Comparison of ENCODE assay signal across 10 mouse cellular contexts in the genomic region with DNA sequence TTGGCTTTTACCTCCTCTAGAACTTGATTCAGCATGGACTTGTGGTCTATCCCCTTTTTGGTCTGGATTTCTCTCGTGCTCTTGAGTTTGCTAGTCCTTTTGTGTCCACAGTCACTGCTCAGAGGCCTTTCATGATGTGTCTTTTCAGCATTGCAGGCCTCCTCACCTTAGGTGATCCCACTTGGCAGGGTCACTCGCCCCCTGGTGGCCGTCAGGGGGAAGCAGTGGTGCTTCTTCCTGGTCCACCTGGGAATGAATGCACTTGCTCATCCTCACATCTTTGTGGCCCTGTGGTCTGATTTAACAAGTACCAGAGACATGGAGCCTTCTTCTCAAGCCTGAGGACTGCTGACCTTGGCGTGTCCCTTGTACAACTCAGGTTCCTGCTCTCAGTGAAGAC.
DNase-seq lines count a peak whose midpoint lies in the region; ATAC-seq and TF ChIP-seq lines count a peak whose summit lies in the region.
"Had no signal": no experiment of that assay in that cellular context is flagged by ENCODE, and none has a peak within 500 bp of the region (broad histone marks: within the 10 kb centered on the region; RNA-seq: fewer than 3 reads in every experiment).

No protein-coding gene starts in this region.

- no peaks in the 10 kb centered on the region for H3K36me3 ChIP-seq in lung, embryonic 14.5 days (ENCODE audit: insufficient read depth)
- H3K36me3 ChIP-seq: heart, embryonic 13.5 days had no signal

- no peak overlapping the region for H3K9ac ChIP-seq in lung, embryonic 14.5 days
- H3K9ac ChIP-seq: heart, embryonic 13.5 days had no signal

- no peak overlapping the region for H3K27ac ChIP-seq in lung, embryonic 14.5 days (ENCODE audit: low read depth)
- H3K27ac ChIP-seq: heart, embryonic 13.5 days had no signal

- H3K27me3 ChIP-seq in lung, embryonic 14.5 days (ENCODE audit: insufficient read depth, low read length): no peaks in the 10 kb centered on the region

- no peak overlapping the region for H3K4me3 ChIP-seq in lung, embryonic 14.5 days (ENCODE audit: low read depth, low read length)
- H3K4me3 ChIP-seq: heart, embryonic 13.5 days; myocyte had no signal

- ATAC-seq in common myeloid progenitor, adult 5-6 weeks (replicated peaks; ENCODE audit: low read depth, poor library complexity, severe bottlenecking): peak; percentile 85
- no peak for ATAC-seq in lung, embryonic 14.5 days (ENCODE audit: insufficient read depth)
- ATAC-seq in erythroid progenitor cell, adult 5-6 weeks (replicated peaks; ENCODE audit: low FRiP score, poor library complexity, severe bottlenecking): no peak

- H3K9me3 ChIP-seq in lung, embryonic 14.5 days (ENCODE audit: low read depth, low read length): no peaks in the 10 kb centered on the region
- H3K9me3 ChIP-seq: heart, embryonic 13.5 days had no signal

- TF ChIP-seq CTCF in lung, embryonic 14.5 days (IDR thresholded peaks at IDR 0.05; ENCODE audit: low read depth): peak; percentile 91

- 22% methylated on average over 4 of the region's 4 CpGs for WGBS in lung, embryonic 14.5 days

- DNase-seq in ovary, postnatal 10 days (ENCODE audit: low spot score): peak; percentile 25
- no peak for DNase-seq in ovary, adult 18-20 months (ENCODE audit: low spot score)
- DNase-seq in adipocyte (ENCODE audit: low spot score): peak; percentile 37
- DNase-seq in heart, postnatal 4 days: peak; percentile 66
- peak; percentile 60 for DNase-seq in lung, embryonic 14.5 days
- DNase-seq in right cerebral cortex, postnatal 25 days: peak; percentile 22

- no peaks in the 10 kb centered on the region for H3K4me1 ChIP-seq in lung, embryonic 14.5 days (ENCODE audit: insufficient read depth)

- H3K4me2 ChIP-seq in lung, embryonic 14.5 days: no peak overlapping the region
- H3K4me2 ChIP-seq: heart, embryonic 13.5 days had no signal
